26 mouse cellular contexts compared by ENCODE assay signal in the genomic region with DNA sequence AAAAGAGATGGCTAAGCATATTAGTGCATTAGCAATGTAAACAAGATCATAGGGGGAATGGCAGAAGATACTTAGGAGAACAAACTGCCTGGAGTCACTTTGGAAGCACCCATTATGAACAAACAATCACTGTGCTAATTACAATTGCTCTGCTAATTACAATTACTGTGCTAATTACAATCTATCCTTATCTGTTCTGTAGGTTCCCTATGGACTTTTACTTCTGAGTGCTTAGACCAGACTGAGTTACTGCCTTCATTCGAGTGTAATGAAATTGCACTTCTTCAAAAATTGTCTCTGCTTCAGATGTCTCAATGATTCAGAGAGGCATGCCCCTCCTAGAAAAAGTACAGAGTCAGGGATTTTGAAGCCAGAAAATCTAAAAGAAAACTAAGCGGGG.
DNase-seq lines count a peak whose midpoint lies in the region; ATAC-seq lines count a peak whose summit lies in the region.
"Had no signal": no experiment of that assay in that cellular context is flagged by ENCODE, and none has a peak within 500 bp of the region (broad histone marks: within the 10 kb centered on the region; RNA-seq: fewer than 3 reads in every experiment).

No protein-coding gene starts in this region.

- 74% methylated on average over 2 of the region's 2 CpGs for WGBS in hindbrain, embryonic 14.5 days
- WGBS in hindbrain, embryonic 10.5 days: 90% methylated on average over 2 of the region's 2 CpGs
- 65% methylated on average over 2 of the region's 2 CpGs for WGBS in neural tube, embryonic 13.5 days
- 55% methylated on average over 2 of the region's 2 CpGs for WGBS in neural tube, embryonic 15.5 days
- 82% methylated on average over 2 of the region's 2 CpGs for WGBS in forebrain, embryonic 14.5 days

- H3K9ac ChIP-seq in hindbrain, embryonic 14.5 days: no peak overlapping the region
- no peak overlapping the region for H3K9ac ChIP-seq in neural tube, embryonic 13.5 days
- no peak overlapping the region for H3K9ac ChIP-seq in neural tube, embryonic 15.5 days (replicated peaks)
- H3K9ac ChIP-seq in forebrain, embryonic 14.5 days (ENCODE audit: low read length): no peak overlapping the region
- H3K9ac ChIP-seq: forebrain, embryonic 13.5 days; forebrain, postnatal 0 days; heart, embryonic 12.5 days; heart, embryonic 15.5 days had no signal

- peak; percentile 73; the same call in 1 of the 2 replicates for ATAC-seq in hindbrain, embryonic 14.5 days (ENCODE audit: low FRiP score)
- ATAC-seq in neural tube, embryonic 13.5 days (ENCODE audit: low read depth): peak; percentile 67
- peak; percentile 87 for ATAC-seq in neural tube, embryonic 15.5 days (ENCODE audit: low FRiP score)
- ATAC-seq in forebrain, embryonic 14.5 days: no peak
- ATAC-seq: forebrain, embryonic 13.5 days; forebrain, postnatal 0 days; intestine, postnatal 0 days; Patski had no signal

- DNase-seq in hindbrain, embryonic 14.5 days (ENCODE audit: low spot score): no peak
- no peak for DNase-seq in hindbrain, embryonic 10.5 days (ENCODE audit: low spot score)
- DNase-seq in neural tube, embryonic 10.5 days (ENCODE audit: extremely low spot score, low spot score): no peak
- no peak for DNase-seq in forebrain, embryonic 14.5 days (ENCODE audit: low spot score)
- DNase-seq: adrenal gland, postnatal 10 days; adrenal gland, postnatal 36 days; B cell, adult 2 months; cerebellum, adult 18-20 months; cerebellum, adult 9-10 months; cerebellum, postnatal 14 days; forebrain, postnatal 0 days; gastrocnemius, adult 2 months; gastrocnemius, postnatal 14 days; heart, adult 18-20 months; heart, postnatal 10 days; heart, postnatal 36 days had no signal

- no peaks in the 10 kb centered on the region for H3K27me3 ChIP-seq in hindbrain, embryonic 14.5 days (ENCODE audit: control insufficient read depth, insufficient read depth, low read length)
- no peaks in the 10 kb centered on the region for H3K27me3 ChIP-seq in hindbrain, embryonic 10.5 days (ENCODE audit: insufficient read depth, poor library complexity, severe bottlenecking)
- no peaks in the 10 kb centered on the region for H3K27me3 ChIP-seq in neural tube, embryonic 13.5 days
- no peaks in the 10 kb centered on the region for H3K27me3 ChIP-seq in neural tube, embryonic 15.5 days (replicated peaks)
- H3K27me3 ChIP-seq in forebrain, embryonic 14.5 days (replicated peaks; ENCODE audit: control insufficient read depth, insufficient read depth, low read length): no peaks in the 10 kb centered on the region
- H3K27me3 ChIP-seq: CH12.LX; forebrain, embryonic 13.5 days; heart, embryonic 12.5 days; heart, embryonic 15.5 days; Patski had no signal

- no peaks in the 10 kb centered on the region for H3K9me3 ChIP-seq in hindbrain, embryonic 14.5 days (ENCODE audit: control insufficient read depth, low read length)
- H3K9me3 ChIP-seq in hindbrain, embryonic 10.5 days: no peaks in the 10 kb centered on the region
- no peaks in the 10 kb centered on the region for H3K9me3 ChIP-seq in neural tube, embryonic 13.5 days
- H3K9me3 ChIP-seq in neural tube, embryonic 15.5 days (replicated peaks): no peaks in the 10 kb centered on the region
- H3K9me3 ChIP-seq in forebrain, embryonic 14.5 days (replicated peaks; ENCODE audit: control insufficient read depth, low read length): no peaks in the 10 kb centered on the region
- H3K9me3 ChIP-seq: forebrain, embryonic 10.5 days; forebrain, embryonic 13.5 days; heart, embryonic 12.5 days; heart, embryonic 15.5 days had no signal

- H3K27ac ChIP-seq in hindbrain, embryonic 14.5 days: no peak overlapping the region
- no peak overlapping the region for H3K27ac ChIP-seq in hindbrain, embryonic 10.5 days
- H3K27ac ChIP-seq in neural tube, embryonic 13.5 days (replicated peaks): no peak overlapping the region
- no peak overlapping the region for H3K27ac ChIP-seq in neural tube, embryonic 15.5 days (replicated peaks)
- H3K27ac ChIP-seq in forebrain, embryonic 14.5 days (ENCODE audit: low read depth, low read length): no peak overlapping the region
- H3K27ac ChIP-seq: forebrain, embryonic 10.5 days; forebrain, embryonic 13.5 days; gastrocnemius, adult 2 months; heart, embryonic 15.5 days had no signal

- H3K4me1 ChIP-seq in hindbrain, embryonic 14.5 days (replicated peaks; ENCODE audit: control insufficient read depth, insufficient read depth, low read length): no peaks in the 10 kb centered on the region
- no peaks in the 10 kb centered on the region for H3K4me1 ChIP-seq in hindbrain, embryonic 10.5 days (replicated peaks)
- no peaks in the 10 kb centered on the region for H3K4me1 ChIP-seq in neural tube, embryonic 13.5 days (replicated peaks)
- 0 out of 2 replicates have a peak, but pooled peaks cover 3% of the 10 kb centered on the region for H3K4me1 ChIP-seq in neural tube, embryonic 15.5 days
- no peaks in the 10 kb centered on the region for H3K4me1 ChIP-seq in forebrain, embryonic 14.5 days (ENCODE audit: control insufficient read depth, insufficient read depth, low read length)
- H3K4me1 ChIP-seq: forebrain, embryonic 10.5 days; forebrain, embryonic 13.5 days; heart, embryonic 12.5 days; heart, embryonic 15.5 days had no signal

- no peak overlapping the region for H3K4me2 ChIP-seq in hindbrain, embryonic 14.5 days (replicated peaks)
- no peak overlapping the region for H3K4me2 ChIP-seq in neural tube, embryonic 13.5 days
- H3K4me2 ChIP-seq in neural tube, embryonic 15.5 days: no peak overlapping the region
- H3K4me2 ChIP-seq in forebrain, embryonic 14.5 days (ENCODE audit: low read length): no peak overlapping the region
- H3K4me2 ChIP-seq: forebrain, embryonic 13.5 days; heart, embryonic 12.5 days; heart, embryonic 15.5 days had no signal

- H3K4me3 ChIP-seq in hindbrain, embryonic 14.5 days (replicated peaks; ENCODE audit: low read length): no peak overlapping the region
- H3K4me3 ChIP-seq in hindbrain, embryonic 10.5 days: no peak overlapping the region
- H3K4me3 ChIP-seq in neural tube, embryonic 13.5 days: no peak overlapping the region
- H3K4me3 ChIP-seq in neural tube, embryonic 15.5 days (replicated peaks): no peak overlapping the region
- H3K4me3 ChIP-seq in forebrain, embryonic 14.5 days (ENCODE audit: low read depth, low read length): no peak overlapping the region
- H3K4me3 ChIP-seq: forebrain, embryonic 10.5 days; forebrain, embryonic 13.5 days; gastrocnemius, adult 2 months; heart, embryonic 12.5 days; heart, embryonic 15.5 days had no signal

- no peaks in the 10 kb centered on the region for H3K36me3 ChIP-seq in hindbrain, embryonic 14.5 days (replicated peaks; ENCODE audit: control insufficient read depth, insufficient read depth)
- no peaks in the 10 kb centered on the region for H3K36me3 ChIP-seq in hindbrain, embryonic 10.5 days
- H3K36me3 ChIP-seq in neural tube, embryonic 13.5 days: no peaks in the 10 kb centered on the region
- no peaks in the 10 kb centered on the region for H3K36me3 ChIP-seq in neural tube, embryonic 15.5 days
- no peaks in the 10 kb centered on the region for H3K36me3 ChIP-seq in forebrain, embryonic 14.5 days (ENCODE audit: control insufficient read depth, insufficient read depth, low read length)
- H3K36me3 ChIP-seq: forebrain, embryonic 10.5 days; G1E; heart, embryonic 12.5 days; heart, embryonic 15.5 days had no signal
